Mouse (Mus musculus): ENCODE results near the gene Kif5a. TPM values are rescaled to one million over a fixed set of nuclear protein-coding genes. Genes with fewer than 3 reads are reported as not detected.

The Kif5a gene
- polyA plus RNA-seq, 1 experiment from 2014 or later: 70.0 TPM

Other genes starting within 250 kb of the Kif5a start
- gene Tsfm, start 232.5 kb downstream of the Kif5a start, polyA plus RNA-seq (2016; fragmentation: Nextera tagmentation; extraction: Ambion mirVana): 65.3 and 67.4 TPM in 2 replicates
- gene Mettl1, start 221.9 kb downstream of the Kif5a start, polyA plus RNA-seq (2016; fragmentation: Nextera tagmentation; extraction: Ambion mirVana): 31.8 and 34.9 TPM in 2 replicates
- gene Eef1akmt3, start 221.8 kb downstream of the Kif5a start, polyA plus RNA-seq (2016; fragmentation: Nextera tagmentation; extraction: Ambion mirVana): 0.22 and 0.34 TPM in 2 replicates
- gene Cyp27b1, start 215.1 kb downstream of the Kif5a start, polyA plus RNA-seq (2016; fragmentation: Nextera tagmentation; extraction: Ambion mirVana): 0.25 TPM in 1 of 2 replicates, not detected in the other
- gene March9, start 203.2 kb downstream of the Kif5a start, polyA plus RNA-seq (2016; fragmentation: Nextera tagmentation; extraction: Ambion mirVana): 5.4 and 6.1 TPM in 2 replicates
- gene Cdk4, start 199.8 kb downstream of the Kif5a start, polyA plus RNA-seq (2016; fragmentation: Nextera tagmentation; extraction: Ambion mirVana): 1,725 and 1,814 TPM in 2 replicates
- gene Tspan31, start 193.1 kb downstream of the Kif5a start, polyA plus RNA-seq (2016; fragmentation: Nextera tagmentation; extraction: Ambion mirVana): 141 and 148 TPM in 2 replicates
- 1.7 and 2.0 TPM in 2 replicates for gene Agap2, start 188.1 kb downstream of the Kif5a start, polyA plus RNA-seq (2016; fragmentation: Nextera tagmentation; extraction: Ambion mirVana)
- gene Os9, start 142.2 kb downstream of the Kif5a start, polyA plus RNA-seq (2016; fragmentation: Nextera tagmentation; extraction: Ambion mirVana): 118 TPM in 2 replicates
- gene B4galnt1, start 98.1 kb downstream of the Kif5a start, polyA plus RNA-seq (2016; fragmentation: Nextera tagmentation; extraction: Ambion mirVana): 21.6 and 25.8 TPM in 2 replicates
- 1.2 and 2.2 TPM in 2 replicates for gene Slc26a10, start 82.7 kb downstream of the Kif5a start, polyA plus RNA-seq (2016; fragmentation: Nextera tagmentation; extraction: Ambion mirVana)
- 52.2 and 61.4 TPM in 2 replicates for gene Arhgef25, start 73.3 kb downstream of the Kif5a start, polyA plus RNA-seq (2016; fragmentation: Nextera tagmentation; extraction: Ambion mirVana)
- gene Dtx3, start 67.6 kb downstream of the Kif5a start, polyA plus RNA-seq (2016; fragmentation: Nextera tagmentation; extraction: Ambion mirVana): 199 and 203 TPM in 2 replicates
- gene Pip4k2c, start 51.8 kb downstream of the Kif5a start, polyA plus RNA-seq (2016; fragmentation: Nextera tagmentation; extraction: Ambion mirVana): 23.2 and 24.9 TPM in 2 replicates
- gene Dctn2, start 3.0 kb upstream of the Kif5a start, polyA plus RNA-seq (2016; fragmentation: Nextera tagmentation; extraction: Ambion mirVana): 234 and 240 TPM in 2 replicates
- 17.9 and 19.8 TPM in 2 replicates for gene Mbd6, start 25.7 kb upstream of the Kif5a start, polyA plus RNA-seq (2016; fragmentation: Nextera tagmentation; extraction: Ambion mirVana)
- gene Mars, start 48.4 kb upstream of the Kif5a start, polyA plus RNA-seq (2016; fragmentation: Nextera tagmentation; extraction: Ambion mirVana): 142 and 152 TPM in 2 replicates
- 2.0 and 2.2 TPM in 2 replicates for gene Arhgap9, start 58.6 kb upstream of the Kif5a start, polyA plus RNA-seq (2016; fragmentation: Nextera tagmentation; extraction: Ambion mirVana)
- 3.7 and 4.8 TPM in 2 replicates for gene Gli1, start 78.6 kb upstream of the Kif5a start, polyA plus RNA-seq (2016; fragmentation: Nextera tagmentation; extraction: Ambion mirVana)
- gene Inhbe, start 91.1 kb upstream of the Kif5a start, polyA plus RNA-seq (2016; fragmentation: Nextera tagmentation; extraction: Ambion mirVana): 0.08 TPM in 1 of 2 replicates, not detected in the other
- not detected in 2 replicates for gene Inhbc, start 107.1 kb upstream of the Kif5a start, polyA plus RNA-seq (2016; fragmentation: Nextera tagmentation; extraction: Ambion mirVana)
- gene R3hdm2, start 117.0 kb upstream of the Kif5a start, polyA plus RNA-seq (2016; fragmentation: Nextera tagmentation; extraction: Ambion mirVana): 39.1 and 41.4 TPM in 2 replicates
- gene Stac3, start 238.3 kb upstream of the Kif5a start, polyA plus RNA-seq (2016; fragmentation: Nextera tagmentation; extraction: Ambion mirVana): 2.2 and 4.8 TPM in 2 replicates